Mouse (Mus musculus): ENCODE results near the gene Sgms1. TPM values are rescaled to one million over a fixed set of nuclear protein-coding genes. Genes with fewer than 3 reads are reported as not detected.
"Not testable (repeated sequence)": the region's sequence is repeated elsewhere in the genome, so short reads cannot be mapped to it uniquely, and the experiment has no call there.

Sgms1 gene
- total RNA-seq, 2 experiments from 2014 or later: 23.4 to 27.2 TPM

DNA sequence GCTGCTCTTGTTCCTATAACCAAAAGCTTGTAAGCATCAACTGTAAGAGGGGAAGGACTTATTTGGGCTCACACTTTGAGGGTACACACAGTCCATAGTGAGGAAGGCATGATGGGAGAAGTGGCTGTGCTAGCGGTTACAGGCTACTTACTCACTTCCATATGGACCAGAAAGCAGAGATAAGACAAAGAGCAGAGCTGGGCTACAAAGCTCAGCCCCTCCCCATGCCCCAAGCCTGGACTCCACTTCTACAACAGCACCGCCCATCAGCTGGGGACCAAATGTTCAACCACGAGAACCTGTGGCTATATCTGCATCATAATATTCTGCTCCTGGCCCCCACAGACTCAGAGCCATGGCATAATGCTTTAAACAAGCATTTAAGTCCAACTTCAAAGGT lies 29.0 kb downstream of the Sgms1 start:
- intact Hi-C loops (cut with DNase I): no loop called here
- no peak for DNase-seq

DNA sequence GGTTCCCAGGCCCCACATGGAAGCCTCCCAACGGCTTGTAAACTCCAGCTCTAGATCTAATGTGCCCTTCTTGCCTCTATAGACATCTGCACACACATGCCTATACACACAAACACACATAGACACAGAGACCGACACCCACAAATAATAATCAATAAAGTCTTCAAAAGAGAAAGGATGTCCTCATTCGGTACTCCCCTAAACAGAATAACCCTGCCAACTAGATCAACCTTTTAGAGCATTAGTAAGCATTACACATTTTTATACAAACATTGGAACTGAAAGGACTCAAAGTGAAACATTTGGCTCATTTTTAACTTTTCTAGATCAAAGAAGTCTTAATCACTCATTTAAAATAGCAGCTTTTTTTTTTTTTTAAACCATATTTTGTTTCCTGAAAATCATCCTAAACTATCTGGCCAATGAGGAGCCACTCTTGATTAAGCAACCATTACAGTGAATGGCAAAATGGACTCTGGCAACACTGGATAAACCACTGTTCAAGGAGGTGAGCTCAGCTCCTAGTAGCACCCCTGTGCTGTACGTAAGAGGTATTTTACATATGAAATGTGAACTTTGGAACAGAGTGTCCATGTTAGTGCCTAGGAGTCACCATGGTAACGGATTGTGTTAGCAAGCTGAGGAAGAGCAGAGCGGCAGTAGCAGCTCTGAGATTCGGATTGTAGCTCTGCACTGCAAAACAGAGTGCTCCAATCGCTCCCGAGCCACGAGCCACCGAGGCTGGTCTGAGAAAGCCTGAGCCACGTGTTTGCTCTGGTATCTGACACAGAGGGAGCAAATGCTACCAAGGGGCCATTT lies 30.6 kb downstream of the Sgms1 start:
- no peak for DNase-seq
- intact Hi-C loops (cut with DNase I): no loop called here

DNA sequence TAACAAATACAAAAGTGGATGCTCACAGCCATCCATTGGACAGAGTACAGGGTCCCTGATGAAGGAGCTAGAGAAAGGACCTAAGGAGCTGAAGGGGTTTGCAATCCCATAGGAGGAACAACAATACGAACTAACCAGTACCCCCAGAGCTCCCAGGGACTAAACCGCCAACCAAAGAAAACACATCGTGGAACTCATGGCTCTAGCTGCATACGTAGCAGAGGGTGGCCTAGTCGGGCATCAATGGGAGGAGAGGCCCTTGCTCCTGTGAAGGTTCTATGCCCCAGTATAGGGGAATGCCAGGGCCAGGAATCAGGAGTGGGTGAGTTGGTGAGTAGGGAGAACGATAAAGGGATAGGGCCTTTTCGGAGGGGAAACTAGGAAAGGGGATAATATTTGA lies 31.5 kb downstream of the Sgms1 start:
- DNase-seq; intact Hi-C loops (cut with DNase I): not testable (repeated sequence)

DNA sequence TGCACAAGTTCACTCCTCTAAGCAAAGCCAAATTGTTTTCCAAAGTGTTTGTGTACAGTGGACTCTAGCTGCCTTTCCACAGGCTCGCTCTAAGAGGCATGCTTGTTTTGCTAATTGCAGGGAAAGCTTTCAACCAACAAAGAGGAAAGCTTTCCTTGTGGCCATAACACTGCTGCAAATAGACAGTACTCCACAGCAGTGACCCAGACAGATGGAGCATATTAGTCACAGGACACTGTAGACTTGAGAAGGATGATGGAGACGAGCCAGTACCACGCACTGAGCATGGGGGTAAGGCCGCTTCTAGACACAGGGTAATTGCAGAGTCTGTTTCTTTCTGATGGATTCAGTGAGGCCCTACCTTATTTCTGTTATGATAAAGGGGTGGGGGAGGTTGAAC lies 33.3 kb downstream of the Sgms1 start:
- intact Hi-C loops (cut with DNase I): no loop called here
- DNase-seq: peak; percentile 59

DNA sequence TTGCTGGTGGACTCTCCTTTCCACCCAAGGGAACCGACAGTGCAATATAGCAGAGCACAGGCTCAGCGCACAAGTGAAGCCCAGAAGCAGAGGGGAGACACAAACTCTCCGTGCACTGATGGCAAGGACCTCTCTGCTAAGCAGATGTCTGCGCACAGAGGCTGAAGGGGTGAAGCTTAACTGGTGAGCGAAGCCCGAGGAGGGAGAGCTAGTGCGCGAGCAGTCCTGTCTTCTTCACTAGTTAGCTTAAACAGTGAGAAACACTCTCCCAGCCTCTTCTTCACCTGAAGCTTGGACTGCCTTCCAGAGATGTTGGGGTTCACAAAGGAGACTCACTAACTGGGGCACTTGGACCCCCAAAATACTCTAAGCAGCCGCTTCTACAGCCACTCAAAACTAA lies 36.1 kb downstream of the Sgms1 start:
- no peak for DNase-seq
- intact Hi-C loops (cut with DNase I): no loop called here

DNA sequence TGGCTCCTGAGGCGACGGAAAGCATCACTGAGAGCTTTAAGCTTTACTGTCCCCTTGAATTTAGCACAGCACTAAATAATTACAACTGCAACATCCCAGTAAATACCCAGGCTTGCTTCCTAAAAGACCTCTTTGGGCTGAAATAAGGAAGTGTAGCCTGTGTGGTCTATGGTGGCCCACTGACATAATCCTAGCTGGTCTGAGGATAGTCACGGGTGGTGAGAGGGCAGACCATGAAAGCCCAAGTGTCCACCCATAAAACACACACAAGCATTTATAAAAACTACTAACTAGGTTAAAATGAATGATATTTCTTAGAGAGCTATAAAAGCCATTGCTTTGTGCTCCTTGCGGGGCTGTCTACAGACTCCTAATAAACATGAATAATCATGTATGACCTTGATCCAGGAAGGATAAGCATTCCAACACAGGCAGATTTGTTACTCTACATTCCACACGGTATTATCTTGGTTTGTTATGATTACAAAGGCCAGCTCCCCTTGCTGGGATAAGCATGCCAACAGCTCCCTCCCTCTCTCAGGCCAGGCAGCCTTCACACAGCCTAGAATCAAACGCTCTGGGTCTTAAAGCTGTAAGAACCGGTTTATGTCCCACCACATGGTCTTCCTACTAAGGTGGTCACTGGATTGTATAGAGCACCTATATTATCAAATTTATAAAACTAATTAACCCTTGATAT lies 40.4 kb downstream of the Sgms1 start:
- intact Hi-C loops (cut with DNase I): no loop called here

DNA sequence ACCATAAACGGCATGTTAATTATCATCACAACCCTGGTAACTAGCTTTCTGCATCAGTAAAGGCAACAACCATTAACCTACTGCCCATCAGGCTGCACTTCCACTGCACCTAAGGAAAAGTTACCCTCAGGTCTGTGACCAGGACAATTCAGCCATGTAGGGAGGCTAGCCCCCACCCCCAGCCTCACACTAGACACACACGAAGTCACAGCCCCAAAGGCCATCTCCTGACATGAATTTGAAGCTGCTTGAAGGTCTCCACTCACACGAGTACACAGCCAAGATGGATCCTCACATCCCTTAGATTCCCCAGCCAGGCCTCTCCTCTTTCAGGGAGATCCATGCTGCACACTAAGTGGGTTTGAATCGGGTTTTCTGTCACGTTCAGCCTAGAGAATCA lies 42.0 kb downstream of the Sgms1 start:
- intact Hi-C loops (cut with DNase I): no loop called here

More for the DNA sequence above, 40.4 kb downstream of the Sgms1 start:
- DNase-seq: no peak

DNA sequence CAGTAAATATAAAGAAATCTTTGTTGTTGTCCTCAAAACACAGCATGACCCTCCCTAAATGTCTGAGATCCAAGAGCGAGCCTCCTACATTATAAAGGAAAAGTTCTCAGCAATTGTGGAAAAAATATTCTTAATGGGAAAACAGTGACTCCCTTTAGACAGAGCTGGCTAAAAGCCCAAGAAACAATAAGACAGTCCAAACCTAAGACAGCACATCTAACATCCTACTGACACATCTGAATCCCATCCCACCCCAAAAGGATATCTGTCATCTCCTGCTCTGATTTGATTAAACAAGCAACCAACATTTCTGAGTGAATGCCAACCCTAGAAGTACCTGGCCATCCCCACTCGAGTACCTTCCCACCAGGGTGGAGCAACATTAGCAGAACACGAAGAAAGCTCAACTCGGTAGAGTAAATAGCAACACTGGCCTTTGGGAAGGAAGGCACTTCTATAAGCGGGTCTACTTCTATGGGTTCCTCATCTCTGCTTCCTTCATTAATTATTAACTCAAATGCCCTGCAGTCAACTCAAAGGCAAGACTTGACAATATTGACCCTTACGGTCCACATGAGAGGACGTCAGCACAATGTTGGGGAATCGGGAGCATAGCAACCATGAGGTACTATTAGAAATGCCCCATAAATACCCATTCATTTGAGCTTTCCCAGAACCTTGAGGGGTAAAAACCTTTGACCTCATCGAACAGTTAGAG lies 42.7 kb downstream of the Sgms1 start:
- no peak for DNase-seq
- intact Hi-C loops (cut with DNase I): no loop called here

More for the DNA sequence above, 42.0 kb downstream of the Sgms1 start:
- no peak for DNase-seq

DNA sequence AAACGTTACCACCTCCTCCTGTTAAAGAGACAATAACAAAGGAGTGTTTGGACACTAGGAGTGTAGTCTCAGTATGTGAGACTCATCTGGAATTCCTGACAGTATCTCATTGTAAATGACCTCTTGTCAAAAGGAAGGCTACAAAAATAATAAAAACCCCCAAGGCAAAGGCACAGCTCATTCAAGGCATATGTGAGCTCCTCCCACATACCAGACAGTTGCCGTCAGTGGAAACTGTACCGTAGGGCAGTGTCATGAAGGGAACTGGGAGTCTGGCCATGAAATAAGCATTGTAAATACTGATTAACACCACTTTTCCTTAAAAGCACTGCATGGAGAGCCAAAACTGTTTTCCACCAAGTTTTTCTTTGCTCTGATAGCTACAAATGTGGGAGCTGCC lies 43.3 kb downstream of the Sgms1 start:
- intact Hi-C loops (cut with DNase I): no loop called here
- no peak for DNase-seq

DNA sequence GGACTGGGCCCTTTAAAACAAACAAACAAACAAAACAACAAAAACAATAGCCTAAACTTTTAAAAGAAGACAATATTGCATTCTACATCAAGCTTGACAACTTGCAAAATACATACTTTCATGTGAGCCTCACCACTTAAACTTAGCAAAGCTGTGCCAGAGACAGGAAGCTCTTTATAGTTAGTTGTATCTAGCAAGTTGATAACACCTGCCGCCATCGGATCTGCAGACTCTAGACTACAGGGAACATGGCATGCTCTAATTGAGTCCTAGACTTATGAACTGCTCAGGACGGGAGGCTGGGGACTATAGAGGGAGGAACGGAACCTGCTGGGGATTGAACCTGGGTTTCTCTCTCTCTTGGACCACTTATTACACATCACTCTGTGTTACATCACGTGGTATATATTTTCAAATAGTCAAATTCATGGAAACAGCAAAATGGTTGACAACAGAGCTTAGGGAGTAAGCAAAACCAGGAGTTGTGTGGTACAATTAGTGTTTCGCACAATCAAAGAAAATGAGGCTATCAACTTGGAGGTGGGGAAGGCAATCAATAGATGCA lies 44.3 kb downstream of the Sgms1 start:
- intact Hi-C loops (cut with DNase I): no loop called here

DNA sequence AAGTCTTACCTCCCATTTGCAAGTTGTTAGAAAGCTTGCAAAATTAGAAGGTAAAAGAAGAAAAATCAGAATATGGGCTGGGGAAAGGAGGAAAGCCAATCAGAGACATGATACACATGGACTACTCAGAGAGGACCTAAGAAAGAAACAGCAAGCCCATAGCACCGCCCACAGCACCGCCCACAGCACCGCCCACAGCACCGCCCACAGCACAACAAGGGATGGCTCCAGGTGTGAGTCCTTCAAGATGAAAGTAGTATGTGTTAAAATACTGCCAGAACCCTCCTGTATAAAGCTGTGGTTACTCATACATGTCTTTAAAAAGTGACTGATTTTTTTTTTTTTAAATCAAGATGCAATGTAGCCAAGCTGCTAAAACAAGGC lies 44.8 kb downstream of the Sgms1 start:
- intact Hi-C loops (cut with DNase I): no loop called here
- DNase-seq: no peak

More for the DNA sequence above, 44.3 kb downstream of the Sgms1 start:
- DNase-seq: no peak

DNA sequence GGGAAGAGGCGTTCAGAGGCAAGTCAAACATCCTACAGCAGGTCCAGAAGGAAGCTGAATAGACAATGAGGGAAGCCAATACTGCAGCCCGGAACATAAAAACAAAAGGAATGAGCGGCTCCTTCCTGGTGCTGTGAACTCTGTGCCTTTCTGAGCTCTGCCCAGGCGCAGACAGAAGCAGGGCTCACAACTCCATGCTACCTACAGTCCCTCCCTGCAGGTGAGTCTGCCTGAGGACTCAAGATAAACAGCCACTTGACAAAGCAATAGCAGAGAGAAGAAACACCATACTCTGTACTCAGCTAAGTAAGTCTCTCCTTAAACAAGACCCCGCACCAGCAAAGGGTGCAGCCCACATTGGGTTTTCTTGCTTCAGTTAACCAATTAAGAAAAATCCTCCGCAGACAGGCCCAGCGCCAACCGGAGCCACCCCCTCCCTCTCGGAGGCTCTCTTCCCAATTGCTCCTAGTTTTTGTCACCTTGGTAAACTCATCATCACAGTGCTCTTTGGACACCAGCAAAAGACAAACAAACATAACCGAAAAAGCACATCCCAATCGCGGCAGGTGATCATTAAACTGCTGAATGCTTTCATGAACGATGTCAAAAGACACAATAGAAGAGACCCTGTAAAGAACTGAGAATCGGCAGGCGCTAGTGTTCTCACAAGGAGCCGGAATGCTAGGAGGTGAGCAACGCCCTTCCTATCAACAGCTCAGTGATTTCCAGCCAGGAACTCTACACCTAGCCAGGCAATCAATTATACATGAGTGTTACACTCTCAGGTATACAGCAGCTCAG lies 45.4 kb downstream of the Sgms1 start:
- DNase-seq: peak; percentile 37
- intact Hi-C loops (cut with DNase I): no loop called here

DNA sequence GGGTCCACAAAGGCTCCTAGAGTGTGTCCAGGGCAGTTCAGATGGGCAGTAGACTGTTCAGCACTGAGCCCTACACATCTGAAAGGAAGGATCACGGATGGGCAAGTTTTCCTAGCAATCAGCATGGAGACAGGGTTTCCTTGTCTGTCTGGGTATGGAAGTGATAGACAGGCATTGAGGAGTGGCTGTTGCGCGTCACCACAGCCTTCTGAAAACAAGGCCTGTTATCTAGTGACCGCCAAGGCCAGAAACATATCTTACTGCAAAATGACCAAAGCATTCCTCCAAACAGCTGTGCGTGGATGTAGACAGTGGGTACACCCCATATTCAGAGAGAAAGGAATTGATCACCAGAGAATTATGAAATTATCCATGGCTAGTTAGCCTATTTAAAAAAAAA lies 47.1 kb downstream of the Sgms1 start:
- intact Hi-C loops (cut with DNase I): no loop called here
- no peak for DNase-seq

DNA sequence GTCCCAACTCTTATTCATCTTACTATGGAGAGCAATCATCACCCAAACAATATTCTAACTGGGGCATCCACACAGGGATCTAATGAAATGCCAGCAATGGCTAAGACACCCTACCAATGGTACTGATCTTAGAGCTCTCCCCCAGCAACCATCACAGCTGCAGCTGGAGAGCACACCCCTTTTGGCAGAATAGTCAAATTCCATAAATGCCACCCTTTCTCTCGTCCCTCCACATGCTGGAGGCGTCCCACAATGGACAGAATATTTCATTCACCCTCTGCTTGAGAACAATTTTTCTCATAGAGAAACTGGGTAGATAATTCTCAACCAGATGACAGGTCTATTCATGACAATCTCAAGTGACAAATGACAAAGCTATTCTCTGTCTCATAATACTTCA lies 48.4 kb downstream of the Sgms1 start:
- intact Hi-C loops (cut with DNase I): no loop called here
- no peak for DNase-seq

DNA sequence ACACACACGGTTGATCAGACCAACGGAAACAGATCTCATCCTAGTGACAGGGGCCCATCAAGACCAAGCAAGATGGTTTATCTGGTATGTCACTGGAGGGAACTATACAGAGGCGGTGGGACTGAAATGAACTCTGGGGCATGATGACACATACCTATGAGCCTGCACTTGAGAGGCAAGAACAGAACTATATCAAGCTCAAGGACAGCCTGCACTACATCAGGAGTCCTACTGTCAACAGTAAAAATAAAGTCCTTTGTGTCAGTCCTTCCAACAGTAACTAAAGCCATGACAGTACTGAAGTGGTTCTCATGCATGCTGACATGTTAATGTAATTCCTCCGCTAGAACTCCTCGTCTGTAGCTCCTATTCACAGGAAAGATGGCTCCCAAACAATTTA lies 49.3 kb downstream of the Sgms1 start:
- intact Hi-C loops (cut with DNase I): no loop called here

DNA sequence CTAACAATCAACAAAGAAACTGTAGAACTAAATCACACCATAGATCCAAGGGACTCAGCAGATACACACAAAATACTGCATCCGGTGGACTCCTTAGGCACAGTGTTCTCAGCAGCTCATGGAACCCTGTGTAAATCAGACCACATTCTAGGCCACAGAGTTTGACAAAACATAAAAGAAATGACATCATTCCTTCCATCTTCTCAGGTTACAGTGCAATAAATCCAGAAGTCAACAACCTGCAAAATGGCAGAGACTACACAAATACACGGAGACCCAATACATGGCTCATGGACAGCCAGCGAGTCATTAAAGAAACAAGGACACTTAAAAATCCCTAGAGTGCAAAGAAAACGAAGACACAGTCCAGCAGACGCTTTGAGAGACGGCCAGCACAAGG lies 51.8 kb downstream of the Sgms1 start:
- no peak for DNase-seq
- intact Hi-C loops (cut with DNase I): no loop called here

More for the DNA sequence above, 49.3 kb downstream of the Sgms1 start:
- no peak for DNase-seq

DNA sequence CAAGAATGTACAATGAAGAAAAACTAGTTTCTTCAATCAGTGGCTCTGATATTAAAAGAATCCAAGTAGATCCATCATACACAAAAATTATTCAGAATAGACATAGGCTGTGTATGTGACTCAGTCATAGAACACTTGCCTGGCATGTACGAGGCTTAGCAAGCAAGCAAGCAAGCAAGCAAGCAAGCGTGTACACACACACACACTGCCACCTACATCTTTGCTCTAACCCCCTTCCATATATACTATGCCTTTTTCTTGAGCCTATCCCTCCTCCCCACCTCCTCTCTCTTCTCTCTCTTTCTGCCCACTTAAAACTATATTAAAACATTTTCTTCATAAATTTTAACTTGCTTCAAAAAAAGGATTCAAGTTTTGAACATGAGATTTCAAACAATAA lies 54.8 kb downstream of the Sgms1 start:
- no peak for DNase-seq
- intact Hi-C loops (cut with DNase I): no loop called here

DNA sequence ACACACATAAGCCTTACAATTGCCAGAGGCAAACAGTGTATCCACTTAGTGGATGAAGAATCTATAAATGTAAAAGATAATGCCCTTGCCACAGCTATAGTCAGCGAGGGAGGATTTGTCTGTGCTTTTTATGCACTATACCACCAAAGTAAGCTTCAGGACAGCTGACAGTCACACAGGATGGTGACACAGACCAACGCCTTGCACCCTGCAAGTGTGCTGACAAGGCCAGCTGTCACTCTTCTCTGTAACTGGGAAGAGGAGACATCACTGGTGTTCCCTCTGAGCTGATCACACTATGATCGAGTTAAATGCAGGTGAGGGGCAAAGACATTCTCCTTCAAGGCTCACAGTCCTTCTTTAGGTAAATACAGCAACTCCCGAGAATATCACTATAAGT lies 56.0 kb downstream of the Sgms1 start:
- intact Hi-C loops (cut with DNase I): no loop called here
- DNase-seq: no peak

DNA sequence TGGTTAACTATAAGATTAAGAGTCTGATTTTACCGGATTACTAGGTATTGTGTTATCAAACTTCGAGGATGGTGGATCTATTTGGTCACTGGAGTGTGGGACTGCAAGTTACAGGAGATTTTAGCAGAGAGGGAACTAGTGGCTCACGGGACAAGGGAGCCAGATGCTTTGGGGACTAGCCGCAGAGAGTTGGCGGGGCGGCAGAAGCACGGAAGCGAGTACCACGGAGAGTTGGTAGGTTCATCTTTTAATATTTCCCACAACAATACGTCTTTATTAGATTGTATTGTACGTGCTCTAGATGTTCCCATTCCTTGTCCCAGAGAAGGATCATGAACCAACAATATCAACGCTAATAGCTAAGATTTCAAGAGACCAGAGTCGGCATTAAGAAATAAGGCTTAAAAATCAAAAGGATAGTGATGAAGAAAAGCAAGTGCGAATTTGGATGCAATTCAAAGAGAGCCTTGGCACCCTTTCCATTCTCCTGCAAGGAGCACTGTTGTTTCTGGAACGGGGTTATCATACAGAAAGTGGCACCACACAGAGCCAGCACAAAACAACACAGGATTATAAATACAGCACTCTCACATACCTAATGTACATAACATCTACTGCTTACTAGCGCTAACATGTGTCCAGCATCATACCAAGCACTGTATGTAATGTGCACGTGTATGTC lies 56.6 kb downstream of the Sgms1 start:
- intact Hi-C loops (cut with DNase I): no loop called here
- peak; percentile 53 for DNase-seq

DNA sequence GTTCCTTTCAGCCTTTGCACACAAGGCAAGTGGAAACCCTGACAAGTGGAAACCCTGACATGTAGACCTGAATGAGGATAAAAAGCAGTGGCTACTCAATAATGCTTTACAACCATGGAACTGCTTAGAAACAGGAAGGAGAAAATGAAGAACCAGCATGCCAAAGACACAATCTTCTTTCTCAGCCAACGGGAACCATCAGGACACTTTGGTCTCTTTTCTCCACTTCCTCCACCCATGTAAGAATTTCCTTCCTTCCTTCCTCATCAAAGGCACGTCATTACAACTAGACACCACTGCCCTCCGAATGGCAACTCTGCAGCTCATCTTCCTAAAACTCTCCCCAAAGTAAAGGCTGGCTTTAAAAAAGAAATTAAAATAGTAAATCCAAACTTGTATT lies 59.3 kb downstream of the Sgms1 start:
- intact Hi-C loops (cut with DNase I): no loop called here
- no peak for DNase-seq
